Mouse (Mus musculus) erythroblast, embryonic 14.5 days (primary cell): ENCODE data around the gene Cd109.

Experiments used
- GATA1 ChIP-seq: IDR thresholded peaks from 2 replicates; pipeline ENCODE4 v1.6.1; 2012; ENCODE audit warnings: low read length, inconsistent platforms, mixed read lengths
- TAL1 ChIP-seq: IDR thresholded peaks from 3 replicates; pipeline ENCODE4 v1.6.1; 2012; ENCODE audit warnings: low read length, inconsistent platforms, mixed read lengths

- TF ChIP-seq GATA1 (no peak), TAL1 (no peak)
These were observed 105.8 kb downstream of the Cd109 start for GRCm38 (mm10) chr9:78720888-78721798.
